Mouse (Mus musculus) ES-E14 (cell line): ENCODE data around the gene Rundc3a.

Experiments used
- CHD2 ChIP-seq: IDR thresholded peaks from 2 replicates; pipeline ENCODE4 v1.6.1; 2014; ENCODE audit warnings: mild to moderate bottlenecking, low read depth, low read length, inconsistent platforms
- HCFC1 ChIP-seq: IDR thresholded peaks from 2 replicates; pipeline ENCODE4 v1.6.1; 2012; ENCODE audit warnings: low read length, inconsistent platforms, borderline replicate concordance; ENCODE audit not compliant: insufficient read depth
- MAFK ChIP-seq: IDR thresholded peaks from 2 replicates; pipeline ENCODE4 v1.6.1; 2014; ENCODE audit warnings: mild to moderate bottlenecking, low read depth, low read length, inconsistent platforms; ENCODE audit not compliant: insufficient read depth
- ZC3H11A ChIP-seq: IDR thresholded peaks from 2 replicates; pipeline ENCODE4 v1.6.1; 2012; ENCODE audit warnings: low read depth, mild to moderate bottlenecking, inconsistent platforms, low read length, borderline replicate concordance
- ZNF384 ChIP-seq: IDR thresholded peaks from 2 replicates; pipeline ENCODE4 v1.6.1; 2012; ENCODE audit warnings: low read depth, low read length, inconsistent platforms

GRCm38 (mm10) chr11:102446581-102447461 is 53.6 kb downstream of the Rundc3a start:
- no peak for TF ChIP-seq MAFK
- no peak for TF ChIP-seq HCFC1
- TF ChIP-seq ZNF384: no peak
- no peak for TF ChIP-seq CHD2
- no peak for TF ChIP-seq ZC3H11A
